Mouse (Mus musculus): ENCODE measurements around the gene Erc1. TPM values are rescaled to one million over a fixed set of nuclear protein-coding genes. Genes with fewer than 3 reads are reported as not detected.

The Erc1 gene
- polyA plus RNA-seq, 3 experiments from 2014 or later, result 6.8 to 7.8 (median 7.3) TPM

Other genes with a start within 250 kb of the Erc1 start
- gene Rad52, start 54.5 kb upstream of the Erc1 start, polyA plus RNA-seq (2017; shearing (Covaris generic)), result 10 to 100 TPM; 32.2 to 59.2 (median 46.8) TPM
- 100 to 1,000 TPM in 2 of 3 experiments, 10 to 100 TPM in 1; 98.6 to 115 (median 115) TPM for gene Wnk1, start 190.5 kb upstream of the Erc1 start, polyA plus RNA-seq (2017; shearing (Covaris generic))
- 1 to 10 TPM; 1.4 to 6.8 (median 2.4) TPM for gene Ninj2, start 245.2 kb upstream of the Erc1 start, polyA plus RNA-seq (2017; shearing (Covaris generic))